Mouse (Mus musculus): ENCODE results near the gene Cybrd1.
A peak's percentile ranks its signal among the peaks of the same experiment; 100 is the strongest.

The Cybrd1 gene

DNA sequence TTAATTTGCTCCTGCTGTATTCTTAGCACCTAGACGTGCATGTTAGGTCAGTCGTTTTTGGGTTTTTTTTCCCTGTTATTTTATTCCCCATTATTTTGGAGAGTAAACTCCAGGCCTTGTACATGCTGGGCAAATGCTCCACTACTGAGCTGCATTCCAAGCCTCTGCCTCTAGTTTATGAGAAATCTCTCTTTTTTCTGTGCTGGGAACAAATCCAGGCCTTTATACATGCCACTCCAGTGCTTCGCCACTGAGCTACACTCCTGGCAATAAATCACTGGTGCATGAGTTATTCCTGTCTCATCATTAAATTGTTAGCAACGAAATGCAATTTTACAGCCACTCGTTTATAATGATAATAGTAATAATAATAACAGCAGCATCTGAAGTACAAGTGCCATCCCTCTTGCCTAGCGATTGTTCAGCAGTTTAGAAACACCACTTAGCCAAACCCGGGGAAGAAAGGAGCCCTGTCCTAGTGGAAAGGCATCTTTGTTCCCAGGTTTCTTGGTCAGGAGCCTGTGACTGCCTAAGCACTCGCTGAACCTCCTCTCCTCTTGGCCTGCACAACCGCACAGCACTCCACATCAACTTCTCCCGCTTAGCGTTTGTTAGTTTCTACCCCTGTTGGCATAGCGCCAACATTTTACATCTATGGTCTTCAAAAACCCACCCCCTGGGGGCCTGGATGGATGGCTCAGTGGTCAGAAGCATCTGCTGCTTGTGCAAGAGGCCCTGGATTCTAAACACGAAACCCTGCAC lies 4.7 kb downstream of the Cybrd1 start:
- DNase-seq (ENCODE audit: low read depth, low spot score), result no peak

- no peak for DNase-seq (ENCODE audit: low read depth, low spot score)
Measured at GRCm38 (mm10) chr2:71123591-71123990, 5.9 kb downstream of the Cybrd1 start.

DNA sequence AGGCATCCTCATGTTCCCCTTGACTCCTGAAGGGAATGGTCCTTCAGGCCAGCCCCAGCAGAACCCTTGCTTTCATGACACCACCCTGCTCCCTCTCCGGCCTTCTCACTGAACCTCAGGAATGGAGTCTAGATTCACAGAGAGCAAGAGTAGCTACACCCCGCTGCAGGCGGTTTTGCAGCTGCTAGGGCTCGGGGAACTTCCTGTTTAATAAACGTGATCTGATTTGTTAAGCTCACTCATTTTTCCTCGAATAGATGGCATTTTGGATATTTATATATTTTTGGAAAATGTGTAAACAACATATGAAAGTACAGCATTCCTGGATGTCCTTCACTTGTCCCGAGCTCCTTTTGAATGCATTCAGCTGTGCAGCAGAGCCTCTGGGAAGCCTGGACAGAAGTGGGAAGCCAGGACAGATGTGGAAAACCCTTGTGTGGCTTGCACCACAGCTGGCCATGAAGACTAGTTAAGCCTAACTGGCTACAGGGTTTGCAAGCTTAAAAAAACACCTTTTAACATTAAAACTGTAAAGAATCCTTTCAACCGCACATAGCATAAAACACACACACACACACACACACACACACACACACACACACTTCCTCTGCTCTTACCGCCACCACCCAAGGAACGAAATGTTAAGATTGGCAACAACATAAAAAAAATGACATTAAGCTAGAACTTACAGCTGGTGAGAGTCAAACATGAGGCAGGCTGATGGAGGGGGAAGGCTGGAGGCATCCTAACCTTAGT lies 10.2 kb downstream of the Cybrd1 start:
- DNase-seq (ENCODE audit: low read depth, low spot score), result no peak

DNA sequence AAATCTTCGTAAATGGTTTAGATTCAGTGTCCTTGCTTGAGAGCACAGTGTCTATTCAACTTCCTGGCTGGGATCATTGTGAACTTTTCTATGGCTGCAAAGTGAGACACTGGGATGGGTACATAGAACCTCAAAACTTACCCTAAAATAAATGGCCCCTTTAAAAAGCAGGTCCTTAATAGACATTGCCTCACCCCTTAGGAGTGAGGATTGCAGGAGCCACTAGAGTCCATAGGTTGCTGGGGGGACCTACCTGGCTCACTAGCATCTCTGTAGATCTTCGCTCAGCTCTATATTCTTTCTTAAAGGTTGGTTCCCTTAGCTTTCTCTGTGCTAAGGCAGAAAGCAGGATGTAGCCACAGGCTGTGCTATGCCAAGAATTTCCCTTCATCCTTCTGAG lies 12.6 kb downstream of the Cybrd1 start:
- no peak for DNase-seq (ENCODE audit: low read depth, low spot score)

DNA sequence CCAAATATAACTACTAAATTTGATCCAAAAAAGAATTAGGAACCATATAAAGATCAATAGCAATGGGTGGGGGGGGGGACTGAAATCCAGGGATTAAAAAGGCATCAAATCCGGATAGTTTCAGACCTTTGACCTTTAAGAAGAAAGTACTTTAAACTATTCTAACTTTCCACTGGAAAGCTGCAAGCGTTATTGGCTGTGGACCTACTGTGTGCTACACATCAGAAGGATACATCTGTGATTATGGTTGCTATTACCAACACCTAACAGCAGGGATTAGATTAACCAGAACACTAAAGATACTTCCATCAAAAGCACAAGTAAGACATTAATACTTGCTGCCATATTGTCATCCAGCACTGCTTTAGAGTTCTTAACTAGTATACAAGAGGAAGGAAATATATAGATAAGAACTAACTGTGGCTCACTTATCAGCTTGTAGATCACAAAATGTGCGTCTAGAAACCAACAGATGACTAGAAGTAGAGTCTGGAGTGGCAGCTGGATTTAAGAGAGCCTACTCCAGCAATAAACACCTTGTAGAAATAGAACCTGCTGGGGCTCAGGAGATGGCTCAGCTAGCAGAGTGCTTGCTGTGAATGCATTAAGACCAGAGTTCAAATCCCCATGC lies 14.3 kb downstream of the Cybrd1 start:
- DNase-seq (ENCODE audit: low read depth, low spot score), result no peak

DNA sequence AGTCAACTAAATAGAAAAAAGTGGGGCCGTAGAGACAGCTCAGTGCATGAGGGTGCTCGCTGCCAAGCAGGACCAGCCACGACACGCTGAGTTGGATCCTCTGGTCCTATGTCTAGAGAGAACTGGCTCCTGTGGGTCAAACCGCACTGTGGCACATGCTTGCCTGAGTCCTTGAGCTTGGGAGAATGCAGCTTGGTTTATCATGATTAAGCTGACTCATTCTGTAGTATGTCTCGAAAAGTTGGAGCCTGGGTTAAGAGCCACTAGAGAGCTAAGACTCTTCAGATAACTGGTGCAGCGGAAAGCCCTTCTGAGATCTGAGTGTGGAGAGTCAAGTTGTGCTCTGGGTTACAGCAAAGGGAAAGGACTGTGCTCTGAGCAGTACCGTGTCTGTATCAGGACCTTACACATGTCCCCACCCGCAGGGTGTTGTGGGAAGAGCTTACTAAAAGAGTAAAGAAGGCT lies 16.4 kb downstream of the Cybrd1 start:
- no peak for DNase-seq (ENCODE audit: low read depth, low spot score)

- no peak for DNase-seq (ENCODE audit: low read depth, low spot score)
Measured at GRCm38 (mm10) chr2:71134836-71135235, 17.1 kb downstream of the Cybrd1 start.

- DNase-seq (ENCODE audit: low read depth, low spot score), result no peak
Measured at GRCm38 (mm10) chr2:71140622-71141021, 22.9 kb downstream of the Cybrd1 start.

DNA sequence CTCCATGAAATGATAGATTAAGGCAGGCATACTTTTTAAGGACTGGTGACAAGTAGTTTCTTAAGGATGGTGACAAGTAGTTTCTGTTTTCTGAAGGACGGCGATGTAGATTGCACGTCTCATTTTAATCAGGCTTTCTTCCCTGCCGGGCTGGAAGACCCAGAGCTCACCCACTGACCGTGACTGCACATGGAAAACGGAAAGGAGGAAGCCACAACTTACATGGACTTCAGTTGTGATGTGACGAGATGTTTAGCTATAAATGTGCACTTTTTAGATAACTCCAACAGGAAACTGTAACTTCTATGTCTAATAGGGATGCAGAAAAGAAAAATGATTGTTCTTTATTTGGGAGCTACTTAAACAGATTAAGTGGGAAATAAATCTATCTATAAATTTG lies 24.7 kb downstream of the Cybrd1 start:
- DNase-seq (ENCODE audit: low read depth, low spot score), result no peak

DNA sequence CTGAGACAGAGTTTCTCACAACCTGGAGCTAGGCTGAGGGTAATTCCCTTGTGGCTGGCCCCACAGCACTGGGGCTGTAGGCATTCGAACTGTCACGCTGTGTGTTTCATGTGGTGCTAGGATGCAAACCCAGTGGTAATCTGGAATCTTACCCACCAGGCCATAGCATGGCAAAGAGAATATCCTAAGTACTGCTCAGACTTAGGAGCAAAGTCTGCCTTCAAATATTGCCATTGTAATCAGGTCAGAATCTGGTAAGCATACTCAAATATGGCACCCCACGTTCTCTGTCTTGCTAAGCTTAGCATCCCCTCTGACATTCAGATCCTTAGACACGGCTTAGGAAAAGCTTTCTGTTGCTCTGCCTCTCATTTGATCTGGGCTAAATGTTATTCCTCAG lies 28.1 kb downstream of the Cybrd1 start:
- no peak for DNase-seq (ENCODE audit: low read depth, low spot score)

DNA sequence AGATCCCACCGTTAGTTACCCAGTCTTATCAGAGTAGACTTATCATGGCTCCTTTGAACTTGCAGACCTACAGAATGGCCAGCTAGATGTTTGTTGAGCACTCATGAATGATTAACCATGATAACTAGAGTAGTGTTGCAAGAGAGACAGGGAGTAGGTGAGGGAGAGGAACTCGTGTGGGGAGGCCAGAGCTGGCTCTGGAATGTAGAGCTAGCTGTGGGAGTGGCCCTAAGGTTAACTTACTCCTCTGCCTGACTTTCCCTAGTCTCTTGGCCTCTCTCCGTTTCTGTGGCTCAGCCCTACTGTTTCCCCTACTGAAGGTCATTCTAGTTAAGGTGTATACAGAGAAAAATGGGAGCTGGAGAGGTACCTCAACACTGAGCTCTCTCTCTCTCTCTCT lies 28.5 kb downstream of the Cybrd1 start:
- DNase-seq (ENCODE audit: low read depth, low spot score), result no peak

GRCm38 (mm10) chr2:71147816-71148215 lies 30.1 kb downstream of the Cybrd1 start:
- no peak for DNase-seq (ENCODE audit: low read depth, low spot score)

GRCm38 (mm10) chr2:71152170-71152569 lies 34.4 kb downstream of the Cybrd1 start:
- DNase-seq (ENCODE audit: low read depth, low spot score), result no peak

DNA sequence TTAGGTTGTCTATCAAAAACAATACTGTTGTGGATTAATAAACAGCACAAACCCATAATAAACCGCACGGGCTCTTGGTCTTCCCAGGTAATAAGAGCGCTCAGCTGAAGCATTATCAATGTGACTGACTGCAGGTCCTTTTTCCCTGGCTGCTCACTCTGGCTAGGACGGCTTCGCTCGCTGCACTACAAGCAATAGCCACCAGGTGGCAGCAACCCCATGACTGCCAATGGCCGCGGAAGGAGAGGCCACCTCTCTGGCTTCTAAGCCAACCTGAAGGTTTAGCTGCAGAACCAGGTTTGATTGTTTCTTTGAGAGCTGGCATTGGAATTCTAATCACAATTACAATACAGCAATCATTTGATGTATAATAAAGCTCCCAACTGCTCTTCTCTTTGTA lies 37.8 kb downstream of the Cybrd1 start:
- peak; percentile 70 for DNase-seq (ENCODE audit: low read depth, low spot score)

DNA sequence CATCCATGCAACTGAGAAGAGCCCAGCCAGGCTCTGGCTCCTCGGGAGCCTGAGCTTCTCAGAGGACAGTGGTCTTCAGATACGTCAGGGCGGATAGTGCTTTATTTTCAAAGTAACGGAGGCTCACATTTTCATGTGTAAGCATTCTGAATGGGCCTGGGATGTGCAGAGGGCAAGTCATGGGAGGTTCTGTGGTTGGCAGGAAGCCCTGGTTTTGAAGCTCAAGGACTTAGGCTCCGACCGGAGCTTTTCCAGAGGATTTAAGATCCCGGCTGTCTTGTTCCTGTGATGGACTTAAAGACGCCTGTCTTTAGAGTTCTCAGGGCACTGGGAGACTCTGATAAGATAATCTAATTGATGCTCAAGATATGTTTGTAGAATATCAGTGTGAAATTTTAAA lies 38.7 kb downstream of the Cybrd1 start:
- no peak for DNase-seq (ENCODE audit: low read depth, low spot score)

- no peak for DNase-seq (ENCODE audit: low read depth, low spot score)
Measured at GRCm38 (mm10) chr2:71157881-71158280, 40.2 kb downstream of the Cybrd1 start.

- DNase-seq (ENCODE audit: low read depth, low spot score), result no peak
Measured at GRCm38 (mm10) chr2:71159576-71160306, 42.0 kb downstream of the Cybrd1 start.

GRCm38 (mm10) chr2:71160307-71160861 lies 42.7 kb downstream of the Cybrd1 start:
- DNase-seq (ENCODE audit: low read depth, low spot score), result no peak

DNA sequence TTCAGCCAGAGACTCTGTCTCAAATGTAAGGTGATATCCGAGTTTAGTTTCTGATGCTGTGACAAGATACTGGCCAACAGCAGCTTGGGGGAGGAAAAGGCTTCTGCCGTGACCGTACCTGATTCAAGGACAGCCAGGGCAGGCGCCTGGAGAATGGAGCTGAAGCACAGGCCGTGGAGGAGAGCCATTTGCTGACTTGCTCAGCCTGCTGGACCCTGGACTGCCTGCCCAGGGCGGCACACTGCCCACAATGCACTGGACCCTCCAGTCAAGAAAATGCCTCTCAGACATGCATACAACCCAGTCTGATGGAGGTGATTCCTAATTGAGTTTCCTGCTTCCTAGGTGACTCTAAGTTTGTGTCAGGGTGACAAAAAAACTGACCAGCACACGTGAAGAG lies 43.8 kb downstream of the Cybrd1 start:
- no peak for DNase-seq (ENCODE audit: low read depth, low spot score)

DNA sequence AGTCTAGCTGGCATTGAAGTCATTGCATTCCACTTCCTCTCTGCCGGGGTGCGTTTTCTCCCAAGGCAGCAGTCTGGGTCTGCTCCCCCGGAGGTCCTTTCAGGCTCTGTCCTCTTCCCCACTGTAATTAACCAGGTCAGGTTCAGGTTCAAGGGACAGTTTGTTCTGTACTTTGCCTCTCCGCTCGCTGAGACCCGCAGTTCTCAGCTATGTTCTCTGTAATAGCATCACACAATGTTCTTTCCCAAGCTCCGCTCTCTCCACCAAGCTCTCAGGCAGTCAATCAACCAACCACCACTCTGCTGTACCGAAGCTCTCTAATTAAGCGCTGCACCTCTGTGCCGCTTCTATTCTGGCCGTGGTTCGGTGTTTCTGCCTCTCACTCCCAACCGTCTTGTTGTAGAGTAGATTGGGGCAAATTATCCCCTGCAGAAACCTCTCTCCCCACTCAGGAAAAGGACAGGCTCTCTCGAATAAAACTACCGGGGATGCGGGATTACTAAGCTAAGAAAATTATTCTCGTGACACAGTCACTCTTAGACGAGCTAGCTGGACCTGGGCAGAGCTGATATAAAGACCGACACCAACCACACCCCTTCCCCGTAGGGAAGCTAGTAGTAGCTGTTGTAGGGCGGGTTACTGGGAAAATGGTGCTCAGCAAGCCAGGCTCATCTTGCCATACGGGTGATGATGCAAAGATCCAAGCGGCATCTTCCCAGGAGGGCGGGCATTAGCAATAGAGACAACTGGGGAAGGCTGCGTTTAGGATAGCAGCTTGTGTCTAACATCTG lies 45.3 kb downstream of the Cybrd1 start:
- DNase-seq (ENCODE audit: low read depth, low spot score), result no peak

GRCm38 (mm10) chr2:71167211-71167610 lies 49.5 kb downstream of the Cybrd1 start:
- no peak for DNase-seq (ENCODE audit: low read depth, low spot score)
